Mouse (Mus musculus): ENCODE measurements around the gene Zfp846. TPM values are rescaled to one million over a fixed set of nuclear protein-coding genes. Genes with fewer than 3 reads are reported as not detected.

The Zfp846 gene
- polyA plus RNA-seq, 1 experiment from 2014 or later: 11.7 TPM

DNA sequence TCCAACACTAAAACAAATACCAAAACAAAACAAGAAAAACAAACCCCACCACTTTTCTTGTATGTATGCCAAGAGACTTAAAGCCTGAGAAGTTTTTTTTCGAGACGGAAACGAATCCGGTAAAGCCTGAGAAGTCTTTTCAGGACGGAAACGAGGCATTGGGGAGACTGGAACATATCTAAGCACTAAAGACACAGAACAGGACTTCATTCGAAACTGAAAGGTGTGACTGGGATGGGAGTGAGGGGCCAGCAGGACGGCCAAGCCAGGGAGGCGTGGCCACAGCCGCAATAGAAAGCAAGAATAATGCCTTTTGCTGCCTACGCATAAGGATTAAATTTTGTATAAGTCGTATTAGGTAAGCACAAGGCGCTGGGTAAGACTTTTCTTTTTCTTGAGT lies 62.7 kb downstream of the Zfp846 start:
- H3K9me3 ChIP-seq (ENCODE audit: control insufficient read depth, low read length): no peaks in the 10 kb centered on the region
- H3K36me3 ChIP-seq (ENCODE audit: control insufficient read depth, insufficient read depth, low read length): no peaks in the 10 kb centered on the region
- peak overlapping the region; percentile 97 for H3K27ac ChIP-seq (ENCODE audit: low read length)
- ATAC-seq: no peak
- H3K27me3 ChIP-seq (replicated peaks; ENCODE audit: control insufficient read depth, insufficient read depth, low read length): no peaks in the 10 kb centered on the region
- peaks cover 8% of the 10 kb centered on the region for H3K4me1 ChIP-seq (ENCODE audit: control insufficient read depth, insufficient read depth, low read length)
- H3K4me3 ChIP-seq (ENCODE audit: low read length): peak overlapping the region; percentile 83
- H3K9ac ChIP-seq (ENCODE audit: low read depth, low read length): peak overlapping the region; percentile 86
- 5% methylated on average over 13 of the region's 13 CpGs for WGBS
- peak overlapping the region; percentile 95 for H3K4me2 ChIP-seq (ENCODE audit: low read depth, low read length)

DNA sequence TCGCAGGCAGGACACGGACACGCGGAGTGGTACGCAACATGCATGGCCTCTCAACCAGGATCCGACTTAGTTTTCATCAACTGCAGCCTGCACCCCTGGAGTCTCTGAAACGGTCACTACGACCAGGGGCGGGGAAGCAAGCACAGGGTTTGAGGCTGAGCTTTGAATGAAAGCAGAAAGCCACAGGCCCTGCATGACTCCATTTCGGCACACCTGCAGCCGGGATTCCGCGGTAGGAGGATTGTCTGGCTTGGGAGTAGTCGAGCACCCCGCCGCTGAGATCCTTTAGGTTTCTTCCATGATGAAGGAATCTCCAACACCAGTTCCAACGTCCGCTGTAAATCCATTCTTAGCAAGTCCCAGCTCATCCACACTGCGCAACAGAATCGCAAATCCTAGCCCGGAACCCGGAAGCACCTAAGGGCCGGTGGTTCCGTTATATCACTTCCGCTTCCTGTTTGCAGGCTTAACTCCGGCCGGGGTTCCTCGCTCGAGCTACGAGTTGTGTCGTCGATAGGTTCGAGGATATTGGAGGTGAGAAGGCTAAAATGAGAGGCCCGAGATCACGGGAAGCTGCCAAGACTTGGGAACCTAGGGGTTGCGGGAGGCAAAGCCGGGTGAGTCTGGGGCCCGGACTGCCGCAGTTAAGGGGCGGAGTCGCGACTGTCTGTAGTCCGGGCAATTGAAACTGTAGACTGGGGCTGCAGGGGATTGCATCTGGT lies 63.4 kb downstream of the Zfp846 start, which contains the start of gene Fbxl12:
Gene Fbxl12 (minus strand): TSS at position 408 of the 722 bp plus-strand sequence.
- Histone ChIP-seq H3K9ac (ENCODE audit: low read depth, low read length) (peak within 1 kb of the TSS; percentile 86), H3K9me3 (ENCODE audit: control insufficient read depth, low read length) (no peaks in the 10 kb centered on the region), H3K27ac (ENCODE audit: low read length) (peak within 1 kb of the TSS; percentile 97), H3K4me1 (ENCODE audit: control insufficient read depth, insufficient read depth, low read length) (peaks cover 8% of the 10 kb centered on the region), H3K36me3 (ENCODE audit: control insufficient read depth, insufficient read depth, low read length) (no peaks in the 10 kb centered on the region), H3K27me3 (replicated peaks; ENCODE audit: control insufficient read depth, insufficient read depth, low read length) (no peaks in the 10 kb centered on the region), H3K4me3 (ENCODE audit: low read length) (peak within 1 kb of the TSS; percentile 83), H3K4me2 (ENCODE audit: low read depth, low read length) (peak within 1 kb of the TSS; percentile 95)
- under 1% methylated on average over 43 of the region's 43 CpGs for WGBS
- peak; percentile 34 for ATAC-seq

- no peak for ATAC-seq
- H3K9me3 ChIP-seq (ENCODE audit: control insufficient read depth, low read length): no peaks in the 10 kb centered on the region
- H3K27ac ChIP-seq (ENCODE audit: low read length): peak overlapping the region; percentile 97
- peak overlapping the region; percentile 95 for H3K4me2 ChIP-seq (ENCODE audit: low read depth, low read length)
- H3K9ac ChIP-seq (ENCODE audit: low read depth, low read length): peak overlapping the region; percentile 86
- 4% methylated on average over 17 of the region's 17 CpGs for WGBS
- H3K4me1 ChIP-seq (ENCODE audit: control insufficient read depth, insufficient read depth, low read length): peaks cover 8% of the 10 kb centered on the region
- no peaks in the 10 kb centered on the region for H3K36me3 ChIP-seq (ENCODE audit: control insufficient read depth, insufficient read depth, low read length)
- H3K4me3 ChIP-seq (ENCODE audit: low read length): peak overlapping the region; percentile 83
- no peaks in the 10 kb centered on the region for H3K27me3 ChIP-seq (replicated peaks; ENCODE audit: control insufficient read depth, insufficient read depth, low read length)
Observed at GRCm38 (mm10) chr9:20645121-20645520, 64.0 kb downstream of the Zfp846 start.

DNA sequence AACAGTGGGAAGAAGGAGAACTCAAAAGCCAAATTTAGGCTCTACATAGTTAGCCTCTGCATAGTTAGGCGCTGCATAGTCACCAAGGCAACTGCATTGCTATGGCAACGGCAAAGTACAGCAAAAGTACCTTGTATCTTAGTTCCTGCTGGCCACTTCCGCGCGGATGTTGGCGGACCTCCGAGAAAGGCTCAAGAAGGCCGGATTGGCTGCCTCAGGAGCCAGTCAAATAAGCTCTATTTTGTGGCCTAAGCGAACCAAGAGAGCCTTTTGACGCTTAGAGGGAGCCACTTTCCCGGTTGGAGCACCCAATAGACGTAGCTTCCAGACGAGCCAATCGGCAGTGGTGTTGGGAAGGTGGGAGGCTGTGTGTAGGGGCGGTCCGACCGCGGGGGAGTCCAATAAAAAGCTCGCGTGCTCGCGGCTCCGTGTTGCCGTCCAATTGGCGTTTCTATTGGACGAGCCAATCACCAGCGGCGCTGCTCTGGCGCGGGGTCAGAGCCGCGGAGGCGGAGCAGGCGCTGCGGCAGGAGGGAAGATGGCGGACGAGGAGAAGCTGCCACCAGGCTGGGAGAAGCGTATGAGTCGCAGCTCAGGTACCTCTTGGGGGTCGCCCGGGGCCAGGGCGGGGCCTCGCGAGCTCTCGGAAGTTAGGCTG lies 70.6 kb downstream of the Zfp846 start, which contains the start of gene Pin1:
Gene Pin1 (plus strand): TSS at position 494 of the 658 bp plus-strand sequence.
- WGBS: 0% methylated on average over 45 of the region's 45 CpGs
- Histone ChIP-seq H3K4me1 (ENCODE audit: control insufficient read depth, insufficient read depth, low read length) (peaks cover 18% of the 10 kb centered on the region), H3K27me3 (replicated peaks; ENCODE audit: control insufficient read depth, insufficient read depth, low read length) (no peaks in the 10 kb centered on the region), H3K9me3 (ENCODE audit: control insufficient read depth, low read length) (no peaks in the 10 kb centered on the region), H3K4me3 (ENCODE audit: low read length) (peak within 1 kb of the TSS; percentile 97), H3K4me2 (ENCODE audit: low read depth, low read length) (peak within 1 kb of the TSS; percentile 76), H3K9ac (ENCODE audit: low read depth, low read length) (peak within 1 kb of the TSS; percentile 86), H3K36me3 (ENCODE audit: control insufficient read depth, insufficient read depth, low read length) (0 out of 2 replicates have a peak, but pooled peaks cover 2% of the 10 kb centered on the region), H3K27ac (ENCODE audit: low read length) (peak within 1 kb of the TSS; percentile 6; the same call in 1 of the 2 replicates)
- ATAC-seq: peak; percentile 100

- H3K4me3 ChIP-seq (ENCODE audit: low read length): peak overlapping the region; percentile 97
- H3K4me1 ChIP-seq (ENCODE audit: control insufficient read depth, insufficient read depth, low read length): peaks cover 18% of the 10 kb centered on the region
- no peak for ATAC-seq
- under 1% methylated on average over 25 of the region's 25 CpGs for WGBS
- no peaks in the 10 kb centered on the region for H3K9me3 ChIP-seq (ENCODE audit: control insufficient read depth, low read length)
- peak overlapping the region; percentile 72 for H3K4me2 ChIP-seq (ENCODE audit: low read depth, low read length)
- no peaks in the 10 kb centered on the region for H3K27me3 ChIP-seq (replicated peaks; ENCODE audit: control insufficient read depth, insufficient read depth, low read length)
- H3K27ac ChIP-seq (ENCODE audit: low read length): no peak overlapping the region
- H3K36me3 ChIP-seq (ENCODE audit: control insufficient read depth, insufficient read depth, low read length): 0 out of 2 replicates have a peak, but pooled peaks cover 3% of the 10 kb centered on the region
- H3K9ac ChIP-seq (ENCODE audit: low read depth, low read length): peak overlapping the region; percentile 86
Observed at GRCm38 (mm10) chr9:20652260-20652658, 71.2 kb downstream of the Zfp846 start.

DNA sequence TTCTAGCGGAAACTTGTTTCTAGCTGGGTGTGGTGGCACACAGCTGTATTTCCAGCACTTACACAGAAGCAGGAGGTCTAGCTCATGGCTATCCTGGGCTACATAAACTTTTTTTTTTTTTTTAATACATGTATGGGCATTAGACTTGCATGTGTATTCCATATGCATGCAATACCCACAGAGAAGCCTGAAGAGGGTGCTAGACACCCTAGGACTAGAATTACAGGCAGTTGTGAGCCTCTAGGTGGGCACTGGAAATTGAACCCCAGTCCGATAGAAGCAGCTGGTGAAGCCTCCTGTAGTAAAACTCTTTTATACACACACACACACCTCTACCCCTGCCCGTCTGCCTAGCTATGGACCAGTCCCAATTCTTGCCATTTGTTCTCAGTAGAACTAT lies 72.8 kb downstream of the Zfp846 start:
- 86% methylated on average over 3 of the region's 3 CpGs for WGBS
- peaks cover 18% of the 10 kb centered on the region for H3K4me1 ChIP-seq (ENCODE audit: control insufficient read depth, insufficient read depth, low read length)
- H3K9ac ChIP-seq (ENCODE audit: low read depth, low read length): no peak overlapping the region
- no peak overlapping the region for H3K27ac ChIP-seq (ENCODE audit: low read length)
- 0 out of 2 replicates have a peak, but pooled peaks cover 5% of the 10 kb centered on the region for H3K36me3 ChIP-seq (ENCODE audit: control insufficient read depth, insufficient read depth, low read length)
- H3K9me3 ChIP-seq (ENCODE audit: control insufficient read depth, low read length): no peaks in the 10 kb centered on the region
- H3K4me2 ChIP-seq (ENCODE audit: low read depth, low read length): no peak overlapping the region
- no peak for ATAC-seq
- H3K4me3 ChIP-seq (ENCODE audit: low read length): no peak overlapping the region
- no peaks in the 10 kb centered on the region for H3K27me3 ChIP-seq (replicated peaks; ENCODE audit: control insufficient read depth, insufficient read depth, low read length)

Other genes starting within 250 kb of the Zfp846 start
- gene Olfr18, start 245.2 kb upstream of the Zfp846 start, polyA plus RNA-seq (2015; fragmentation: Nextera tagmentation; extraction: Ambion mirVana): not detected in 2 replicates
- gene Zfp560, start 196.1 kb upstream of the Zfp846 start, polyA plus RNA-seq (2015; fragmentation: Nextera tagmentation; extraction: Ambion mirVana): 22.8 and 25.9 TPM in 2 replicates
- 9.7 TPM in 2 replicates for gene Zfp26, start 121.1 kb upstream of the Zfp846 start, polyA plus RNA-seq (2015; fragmentation: Nextera tagmentation; extraction: Ambion mirVana)
- 14.2 and 14.4 TPM in 2 replicates for gene Zfp426, start 88.5 kb upstream of the Zfp846 start, polyA plus RNA-seq (2015; fragmentation: Nextera tagmentation; extraction: Ambion mirVana)
- gene Zfp266, start 59.9 kb upstream of the Zfp846 start, polyA plus RNA-seq (2015; fragmentation: Nextera tagmentation; extraction: Ambion mirVana): 44.1 and 49.3 TPM in 2 replicates
- 356 and 361 TPM in 2 replicates for gene Ubl5, start 61.6 kb downstream of the Zfp846 start, polyA plus RNA-seq (2015; fragmentation: Nextera tagmentation; extraction: Ambion mirVana)
- 16.5 and 17.3 TPM in 2 replicates for gene Fbxl12, start 63.5 kb downstream of the Zfp846 start, polyA plus RNA-seq (2015; fragmentation: Nextera tagmentation; extraction: Ambion mirVana)
- 42.0 and 45.4 TPM in 2 replicates for gene Pin1, start 70.8 kb downstream of the Zfp846 start, polyA plus RNA-seq (2015; fragmentation: Nextera tagmentation; extraction: Ambion mirVana)
- gene Olfm2, start 165.1 kb downstream of the Zfp846 start, polyA plus RNA-seq (2015; fragmentation: Nextera tagmentation; extraction: Ambion mirVana): 6.7 and 7.8 TPM in 2 replicates
- 1.8 and 2.4 TPM in 2 replicates for gene Col5a3, start 233.8 kb downstream of the Zfp846 start, polyA plus RNA-seq (2015; fragmentation: Nextera tagmentation; extraction: Ambion mirVana)
- not detected in 2 replicates for gene Rdh8, start 237.2 kb downstream of the Zfp846 start, polyA plus RNA-seq (2015; fragmentation: Nextera tagmentation; extraction: Ambion mirVana)

Data from intestine, embryonic 16.5 days (tissue).